Mouse (Mus musculus): ENCODE data around the gene Tnrc6a. TPM values are rescaled to one million over a fixed set of nuclear protein-coding genes. Genes with fewer than 3 reads are reported as not detected.

Tnrc6a gene
- polyA plus RNA-seq, 1 experiment from 2014 or later, result 44.8 TPM

DNA sequence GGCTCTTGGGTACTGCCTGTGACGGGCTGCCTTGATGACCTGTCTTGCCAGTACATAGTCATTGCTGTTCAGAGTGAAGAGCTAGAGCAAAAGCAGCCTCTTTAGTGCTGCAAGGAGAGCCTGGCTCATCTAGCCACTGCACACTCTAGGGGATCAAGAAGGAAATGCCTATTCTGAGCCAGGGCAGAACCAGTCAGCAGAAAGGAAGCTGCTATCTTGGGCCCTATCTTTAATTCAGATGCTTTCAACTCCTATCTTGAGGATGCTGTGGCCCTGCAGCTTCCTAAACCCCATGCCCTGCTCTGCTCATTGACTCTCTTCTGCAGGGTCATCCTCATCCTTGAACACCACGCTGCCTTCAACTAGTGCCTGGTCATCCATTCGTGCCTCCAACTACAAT is 64.8 kb downstream of the Tnrc6a start:
- Histone ChIP-seq H3K27ac (ENCODE audit: low read depth, low read length) (no peak overlapping the region), H3K4me1 (ENCODE audit: control insufficient read depth, insufficient read depth, low read length) (no peaks in the 10 kb centered on the region), H3K9me3 (replicated peaks; ENCODE audit: control insufficient read depth, low read length) (no peaks in the 10 kb centered on the region), H3K4me3 (ENCODE audit: low read depth, low read length) (no peak overlapping the region), H3K36me3 (ENCODE audit: control insufficient read depth, insufficient read depth, low read length) (peaks cover 66% of the 10 kb centered on the region), H3K27me3 (ENCODE audit: control insufficient read depth, insufficient read depth, low read length) (no peaks in the 10 kb centered on the region), H3K9ac (ENCODE audit: low read depth, low read length) (no peak overlapping the region), H3K4me2 (no peak overlapping the region)
- WGBS (ENCODE audit: insufficient replicate concordance), result 87% methylated on average over 3 of the region's 3 CpGs
- no peak for ATAC-seq (replicated peaks; ENCODE audit: insufficient number of reproducible peaks, low FRiP score, low TSS enrichment)

DNA sequence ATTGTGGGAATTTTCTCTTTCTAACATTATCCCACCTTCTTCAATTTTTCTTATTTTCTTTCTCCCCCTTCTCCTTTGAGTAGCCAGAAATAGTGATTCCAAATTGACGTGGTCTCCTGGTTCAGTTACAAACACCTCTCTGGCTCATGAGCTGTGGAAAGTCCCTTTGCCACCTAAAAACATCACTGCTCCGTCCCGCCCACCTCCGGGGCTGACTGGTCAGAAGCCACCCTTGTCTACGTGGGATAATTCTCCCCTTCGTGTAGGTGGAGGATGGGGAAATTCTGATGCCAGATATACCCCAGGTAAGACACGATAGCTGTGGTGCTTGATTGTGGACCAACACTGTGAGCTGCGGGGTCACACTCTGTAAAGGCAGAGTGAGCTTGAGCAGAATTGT is 66.1 kb downstream of the Tnrc6a start:
- no peak for ATAC-seq (replicated peaks; ENCODE audit: insufficient number of reproducible peaks, low FRiP score, low TSS enrichment)
- no peak overlapping the region for H3K27ac ChIP-seq (ENCODE audit: low read depth, low read length)
- no peaks in the 10 kb centered on the region for H3K4me1 ChIP-seq (ENCODE audit: control insufficient read depth, insufficient read depth, low read length)
- WGBS (ENCODE audit: insufficient replicate concordance), result 94% methylated on average over 8 of the region's 8 CpGs
- H3K27me3 ChIP-seq (ENCODE audit: control insufficient read depth, insufficient read depth, low read length), result no peaks in the 10 kb centered on the region
- no peak overlapping the region for H3K4me2 ChIP-seq
- H3K9me3 ChIP-seq (replicated peaks; ENCODE audit: control insufficient read depth, low read length), result no peaks in the 10 kb centered on the region
- no peak overlapping the region for H3K4me3 ChIP-seq (ENCODE audit: low read depth, low read length)
- no peak overlapping the region for H3K9ac ChIP-seq (ENCODE audit: low read depth, low read length)
- peaks cover 61% of the 10 kb centered on the region for H3K36me3 ChIP-seq (ENCODE audit: control insufficient read depth, insufficient read depth, low read length)

DNA sequence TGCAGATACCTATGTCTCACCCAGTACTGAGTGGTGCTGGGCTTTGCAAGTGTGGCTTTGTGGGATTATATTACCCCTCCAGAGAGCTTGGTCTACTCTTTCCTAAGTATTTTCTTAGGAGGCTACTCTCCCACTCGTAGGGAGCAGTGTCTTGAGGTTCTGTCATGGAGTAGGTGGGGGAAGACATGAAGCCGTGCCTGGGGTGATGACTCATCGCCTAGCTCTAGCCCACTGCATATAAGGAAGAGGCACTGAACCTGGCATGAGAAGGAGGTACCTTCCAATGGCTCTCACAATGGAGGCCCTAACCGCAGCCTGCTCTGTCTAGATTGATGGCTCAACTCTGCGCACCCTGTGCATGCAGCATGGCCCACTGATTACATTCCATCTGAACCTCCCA is 68.0 kb downstream of the Tnrc6a start:
- WGBS (ENCODE audit: insufficient replicate concordance), result 84% methylated on average over 5 of the region's 5 CpGs

DNA sequence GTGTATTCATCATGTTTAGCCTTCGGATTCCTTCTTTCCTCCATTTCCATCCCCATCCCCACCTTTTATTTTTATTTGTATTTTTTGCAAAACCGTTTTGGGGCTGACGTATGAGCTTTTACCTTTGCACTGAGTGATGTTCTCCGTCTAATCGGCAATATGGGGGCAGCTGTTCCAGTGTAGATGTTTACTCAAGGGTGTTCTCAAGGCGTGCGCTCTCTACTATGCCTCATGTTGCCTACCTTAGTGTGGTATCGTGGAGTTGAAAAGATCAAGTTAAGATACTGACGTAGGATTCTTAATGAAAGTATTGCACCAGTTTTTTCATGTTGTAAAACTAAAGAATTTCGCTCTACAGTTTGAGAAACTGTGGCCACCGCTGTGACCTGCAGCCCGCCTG is 69.5 kb downstream of the Tnrc6a start:
- Histone ChIP-seq H3K4me2 (no peak overlapping the region), H3K9me3 (replicated peaks; ENCODE audit: control insufficient read depth, low read length) (no peaks in the 10 kb centered on the region), H3K27ac (ENCODE audit: low read depth, low read length) (no peak overlapping the region), H3K4me1 (ENCODE audit: control insufficient read depth, insufficient read depth, low read length) (no peaks in the 10 kb centered on the region), H3K4me3 (ENCODE audit: low read depth, low read length) (no peak overlapping the region), H3K36me3 (ENCODE audit: control insufficient read depth, insufficient read depth, low read length) (peaks cover 46% of the 10 kb centered on the region), H3K9ac (ENCODE audit: low read depth, low read length) (no peak overlapping the region), H3K27me3 (ENCODE audit: control insufficient read depth, insufficient read depth, low read length) (no peaks in the 10 kb centered on the region)
- no peak for ATAC-seq (replicated peaks; ENCODE audit: insufficient number of reproducible peaks, low FRiP score, low TSS enrichment)
- 95% methylated on average over 12 of the region's 12 CpGs for WGBS (ENCODE audit: insufficient replicate concordance)

More for the DNA sequence above, 68.0 kb downstream of the Tnrc6a start:
- Histone ChIP-seq H3K27me3 (ENCODE audit: control insufficient read depth, insufficient read depth, low read length) (no peaks in the 10 kb centered on the region), H3K4me2 (no peak overlapping the region), H3K27ac (ENCODE audit: low read depth, low read length) (no peak overlapping the region), H3K4me1 (ENCODE audit: control insufficient read depth, insufficient read depth, low read length) (no peaks in the 10 kb centered on the region), H3K9ac (ENCODE audit: low read depth, low read length) (no peak overlapping the region), H3K4me3 (ENCODE audit: low read depth, low read length) (no peak overlapping the region), H3K36me3 (ENCODE audit: control insufficient read depth, insufficient read depth, low read length) (peaks cover 54% of the 10 kb centered on the region), H3K9me3 (replicated peaks; ENCODE audit: control insufficient read depth, low read length) (no peaks in the 10 kb centered on the region)
- no peak for ATAC-seq (replicated peaks; ENCODE audit: insufficient number of reproducible peaks, low FRiP score, low TSS enrichment)

DNA sequence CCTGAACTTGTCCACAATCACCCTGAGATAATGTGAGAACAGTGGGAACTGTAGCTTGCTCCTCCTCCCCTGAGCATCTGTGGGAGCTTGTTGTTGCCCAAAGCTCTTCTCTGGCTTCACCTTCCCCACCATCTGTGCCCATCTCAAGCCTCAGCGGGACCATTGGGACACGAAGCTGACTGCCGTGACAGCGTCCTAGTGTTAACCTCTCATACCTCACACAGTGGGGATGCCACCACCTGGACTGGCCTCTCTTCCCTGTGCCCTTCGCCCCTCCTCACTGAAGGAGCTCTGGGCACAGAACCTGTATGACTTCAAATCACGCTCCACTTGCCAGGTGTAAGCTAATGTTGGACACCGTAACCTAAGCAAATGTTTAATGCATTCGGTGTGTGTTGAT is 71.0 kb downstream of the Tnrc6a start:
- ATAC-seq (replicated peaks; ENCODE audit: insufficient number of reproducible peaks, low FRiP score, low TSS enrichment), result no peak
- 85% methylated on average over 8 of the region's 8 CpGs for WGBS (ENCODE audit: insufficient replicate concordance)
- Histone ChIP-seq H3K27ac (ENCODE audit: low read depth, low read length) (no peak overlapping the region), H3K4me2 (no peak overlapping the region), H3K4me3 (ENCODE audit: low read depth, low read length) (no peak overlapping the region), H3K27me3 (ENCODE audit: control insufficient read depth, insufficient read depth, low read length) (no peaks in the 10 kb centered on the region), H3K9ac (ENCODE audit: low read depth, low read length) (no peak overlapping the region), H3K4me1 (ENCODE audit: control insufficient read depth, insufficient read depth, low read length) (no peaks in the 10 kb centered on the region), H3K36me3 (ENCODE audit: control insufficient read depth, insufficient read depth, low read length) (peaks cover 36% of the 10 kb centered on the region), H3K9me3 (replicated peaks; ENCODE audit: control insufficient read depth, low read length) (no peaks in the 10 kb centered on the region)

DNA sequence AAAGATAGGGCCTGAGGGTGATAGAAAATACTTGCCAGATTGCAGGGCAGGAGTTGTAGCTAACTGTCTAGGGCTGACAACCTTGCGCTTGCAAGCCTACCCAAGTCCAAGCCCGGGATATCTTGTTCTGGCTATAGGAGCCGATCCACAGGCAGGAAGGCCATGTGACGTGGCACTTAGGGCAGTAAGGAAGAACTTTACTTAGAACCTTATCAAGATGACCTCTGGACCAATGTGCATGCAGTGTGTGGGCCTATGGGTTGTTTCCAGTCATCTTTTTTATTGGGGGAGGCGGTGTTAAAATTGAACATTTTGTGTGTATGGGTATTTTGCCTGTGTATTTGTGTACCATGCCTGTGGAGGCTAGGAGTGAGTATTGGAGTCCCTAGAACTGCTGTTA is 72.7 kb downstream of the Tnrc6a start:
- 57% methylated on average over 5 of the region's 5 CpGs for WGBS (ENCODE audit: insufficient replicate concordance)

DNA sequence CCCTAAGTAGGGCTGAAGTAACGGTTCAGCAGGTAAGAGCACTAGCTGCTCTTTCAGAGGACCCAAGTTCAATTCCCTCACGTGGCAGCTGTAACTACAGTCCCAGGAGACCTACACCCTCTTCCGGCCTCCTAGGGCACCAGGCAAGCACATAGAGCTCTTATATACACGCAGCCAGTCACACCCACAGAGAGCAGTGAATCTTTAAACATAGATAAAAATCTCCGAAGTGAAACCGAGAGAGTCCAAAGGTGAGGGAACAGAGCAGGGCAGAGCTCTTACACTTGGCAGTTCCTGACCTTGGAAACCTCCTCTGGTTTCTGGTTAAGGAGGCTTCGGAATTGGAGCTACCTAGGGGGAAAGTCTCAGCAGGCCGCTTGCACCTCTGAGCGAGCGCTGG is 75.0 kb downstream of the Tnrc6a start:
- Histone ChIP-seq H3K9ac (ENCODE audit: low read depth, low read length) (no peak overlapping the region), H3K4me3 (ENCODE audit: low read depth, low read length) (no peak overlapping the region), H3K4me1 (ENCODE audit: control insufficient read depth, insufficient read depth, low read length) (no peaks in the 10 kb centered on the region), H3K27me3 (ENCODE audit: control insufficient read depth, insufficient read depth, low read length) (no peaks in the 10 kb centered on the region), H3K27ac (ENCODE audit: low read depth, low read length) (no peak overlapping the region), H3K4me2 (no peak overlapping the region), H3K9me3 (replicated peaks; ENCODE audit: control insufficient read depth, low read length) (no peaks in the 10 kb centered on the region), H3K36me3 (ENCODE audit: control insufficient read depth, insufficient read depth, low read length) (peaks cover 4% of the 10 kb centered on the region; the same call in 1 of the 2 replicates)
- 71% methylated on average over 10 of the region's 10 CpGs for WGBS (ENCODE audit: insufficient replicate concordance)
- no peak for ATAC-seq (replicated peaks; ENCODE audit: insufficient number of reproducible peaks, low FRiP score, low TSS enrichment)

More for the DNA sequence above, 72.7 kb downstream of the Tnrc6a start:
- H3K36me3 ChIP-seq (ENCODE audit: control insufficient read depth, insufficient read depth, low read length), result peaks cover 20% of the 10 kb centered on the region
- H3K4me1 ChIP-seq (ENCODE audit: control insufficient read depth, insufficient read depth, low read length), result no peaks in the 10 kb centered on the region
- no peaks in the 10 kb centered on the region for H3K9me3 ChIP-seq (replicated peaks; ENCODE audit: control insufficient read depth, low read length)
- H3K4me3 ChIP-seq (ENCODE audit: low read depth, low read length), result no peak overlapping the region
- ATAC-seq (replicated peaks; ENCODE audit: insufficient number of reproducible peaks, low FRiP score, low TSS enrichment), result no peak
- H3K27ac ChIP-seq (ENCODE audit: low read depth, low read length), result no peak overlapping the region
- no peak overlapping the region for H3K4me2 ChIP-seq
- H3K9ac ChIP-seq (ENCODE audit: low read depth, low read length), result no peak overlapping the region
- H3K27me3 ChIP-seq (ENCODE audit: control insufficient read depth, insufficient read depth, low read length), result no peaks in the 10 kb centered on the region

DNA sequence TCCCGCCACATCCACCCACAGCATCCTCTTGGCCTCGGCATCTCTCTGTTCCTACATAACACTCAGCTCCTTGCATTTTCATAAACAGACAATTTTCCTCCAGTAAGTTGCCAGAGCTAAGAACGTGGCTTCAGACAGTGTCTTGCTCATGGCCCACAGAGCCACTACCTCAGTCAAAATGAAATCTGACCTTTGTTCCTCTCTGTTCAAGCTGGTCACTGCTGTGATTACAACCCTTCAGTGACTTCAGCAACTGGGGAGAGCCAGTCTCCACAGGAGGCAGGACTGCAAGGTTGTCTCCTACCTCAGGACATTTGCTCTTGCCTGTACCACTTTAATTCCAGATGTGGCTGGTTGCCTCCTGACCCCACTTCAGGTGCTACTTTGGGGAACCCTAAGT is 75.5 kb downstream of the Tnrc6a start:
- Histone ChIP-seq H3K36me3 (ENCODE audit: control insufficient read depth, insufficient read depth, low read length) (peaks cover 4% of the 10 kb centered on the region; the same call in 1 of the 2 replicates), H3K4me2 (no peak overlapping the region), H3K27me3 (ENCODE audit: control insufficient read depth, insufficient read depth, low read length) (no peaks in the 10 kb centered on the region), H3K9me3 (replicated peaks; ENCODE audit: control insufficient read depth, low read length) (no peaks in the 10 kb centered on the region), H3K9ac (ENCODE audit: low read depth, low read length) (no peak overlapping the region), H3K4me3 (ENCODE audit: low read depth, low read length) (no peak overlapping the region), H3K27ac (ENCODE audit: low read depth, low read length) (no peak overlapping the region), H3K4me1 (ENCODE audit: control insufficient read depth, insufficient read depth, low read length) (no peaks in the 10 kb centered on the region)
- 70% methylated on average over 3 of the region's 3 CpGs for WGBS (ENCODE audit: insufficient replicate concordance)
- ATAC-seq (replicated peaks; ENCODE audit: insufficient number of reproducible peaks, low FRiP score, low TSS enrichment), result no peak

DNA sequence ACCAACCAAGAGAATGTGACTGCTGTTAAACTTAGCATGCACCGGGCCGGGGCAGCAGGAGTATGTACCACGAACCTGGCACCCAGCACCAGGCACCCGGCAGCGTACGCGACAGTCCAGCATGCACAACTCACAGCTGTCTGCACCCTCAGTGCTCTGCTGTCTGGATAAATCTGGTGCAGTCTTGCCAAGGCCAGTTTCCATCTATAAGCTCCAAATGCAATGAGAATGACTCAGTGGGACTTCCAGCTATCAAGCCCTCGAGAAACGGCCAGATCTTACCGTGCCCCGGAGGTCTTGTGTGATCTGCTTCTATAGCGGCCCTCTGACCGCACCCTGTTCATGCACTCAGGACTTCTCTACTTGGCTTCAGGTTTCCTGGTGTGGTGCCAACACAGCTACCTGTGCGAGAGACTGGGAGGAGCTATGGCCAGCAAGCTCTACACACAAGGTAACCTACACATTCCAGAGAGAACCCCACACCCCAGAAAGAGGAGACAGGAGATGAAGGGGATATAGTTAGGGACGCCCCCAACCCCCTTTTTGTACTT is 76.0 kb downstream of the Tnrc6a start:
- Histone ChIP-seq H3K27me3 (ENCODE audit: control insufficient read depth, insufficient read depth, low read length) (no peaks in the 10 kb centered on the region), H3K9ac (ENCODE audit: low read depth, low read length) (no peak overlapping the region), H3K27ac (ENCODE audit: low read depth, low read length) (no peak overlapping the region), H3K36me3 (ENCODE audit: control insufficient read depth, insufficient read depth, low read length) (peaks cover 4% of the 10 kb centered on the region; the same call in 1 of the 2 replicates), H3K9me3 (replicated peaks; ENCODE audit: control insufficient read depth, low read length) (no peaks in the 10 kb centered on the region), H3K4me1 (ENCODE audit: control insufficient read depth, insufficient read depth, low read length) (no peaks in the 10 kb centered on the region), H3K4me2 (no peak overlapping the region), H3K4me3 (ENCODE audit: low read depth, low read length) (no peak overlapping the region)
- 87% methylated on average over 15 of the region's 15 CpGs for WGBS (ENCODE audit: insufficient replicate concordance)
- ATAC-seq (replicated peaks; ENCODE audit: insufficient number of reproducible peaks, low FRiP score, low TSS enrichment), result no peak

Measured in heart, embryonic 11.5 days (tissue).